Comparison of ENCODE assay signal across 13 mouse cellular contexts in the genomic region with DNA sequence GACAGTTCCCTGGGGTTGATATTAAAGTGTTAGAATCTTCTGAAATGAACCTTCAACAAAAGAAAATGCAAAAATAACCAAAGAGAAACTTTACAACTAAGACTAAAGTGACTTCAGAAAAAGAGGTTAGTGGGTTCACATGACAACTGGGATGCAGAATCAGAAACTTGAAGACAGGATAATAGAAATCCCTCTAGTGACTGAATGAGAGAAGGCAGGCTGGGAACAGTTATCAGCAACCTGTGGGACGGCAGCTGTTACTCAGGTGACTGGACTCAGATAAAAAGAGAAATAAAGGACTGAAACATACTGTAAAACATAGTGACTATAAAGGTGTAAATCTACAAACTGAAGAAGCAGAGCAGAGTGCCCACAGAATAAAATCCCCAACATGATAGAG.
"Had no signal": no experiment of that assay in that cellular context is flagged by ENCODE, and none has a peak within 500 bp of the region (broad histone marks: within the 10 kb centered on the region; RNA-seq: fewer than 3 reads in every experiment).

No protein-coding gene starts in this region.

- DNase-seq: kidney, adult 9 months; kidney, postnatal 36 days; lung, postnatal 36 days; right cerebral cortex, postnatal 14 days; thymus, adult 2 months; thymus, postnatal 4 days had no signal

- H3K9ac ChIP-seq: limb, embryonic 15.5 days; liver, embryonic 12.5 days; lung, embryonic 15.5 days; midbrain, embryonic 13.5 days; neural tube, embryonic 12.5 days; stomach, embryonic 15.5 days had no signal

- H3K4me3 ChIP-seq: limb, embryonic 15.5 days; liver, embryonic 12.5 days; lung, embryonic 15.5 days; midbrain, embryonic 13.5 days; neural tube, embryonic 12.5 days; stomach, embryonic 15.5 days had no signal

- H3K36me3 ChIP-seq: limb, embryonic 15.5 days; liver, embryonic 12.5 days; lung, embryonic 15.5 days; midbrain, embryonic 13.5 days; neural tube, embryonic 12.5 days; stomach, embryonic 15.5 days had no signal

- H3K4me2 ChIP-seq: limb, embryonic 15.5 days; liver, embryonic 12.5 days; lung, embryonic 15.5 days; midbrain, embryonic 13.5 days; neural tube, embryonic 12.5 days; stomach, embryonic 15.5 days had no signal

- H3K9me3 ChIP-seq: limb, embryonic 15.5 days; liver, embryonic 12.5 days; lung, embryonic 15.5 days; midbrain, embryonic 13.5 days; neural tube, embryonic 12.5 days; stomach, embryonic 15.5 days had no signal

- ATAC-seq: liver, embryonic 12.5 days; midbrain, embryonic 13.5 days had no signal

- H3K27ac ChIP-seq: kidney, postnatal 0 days; limb, embryonic 15.5 days; liver, embryonic 12.5 days; lung, embryonic 15.5 days; midbrain, embryonic 13.5 days; neural tube, embryonic 12.5 days; stomach, embryonic 15.5 days had no signal

- H3K4me1 ChIP-seq: limb, embryonic 15.5 days; liver, embryonic 12.5 days; lung, embryonic 15.5 days; midbrain, embryonic 13.5 days; neural tube, embryonic 12.5 days; stomach, embryonic 15.5 days had no signal

- H3K27me3 ChIP-seq: limb, embryonic 15.5 days; liver, embryonic 12.5 days; lung, embryonic 15.5 days; neural tube, embryonic 12.5 days; stomach, embryonic 15.5 days had no signal
